Mouse (Mus musculus) frontal cortex, adult 2 months (tissue): ENCODE measurements at regions not wholly inside any gene's neighbourhood (a gene's known extent, or its start where the extent isn't known, plus 50 kb on each side); places are given as distances from the start of the nearest gene placed in this dataset.

Source experiments
- DNase-seq, 2 experiments: peaks; one replicate each; pipeline ENCODE4 v3.0.0; 2022; ENCODE audit warnings: low spot score in 1 of 2; ENCODE audit errors: extremely low spot score in 1 of 2

- no peak for DNase-seq
Observed at GRCm38 (mm10) chr9:77845664-77846290, 71.4 kb upstream of the Elovl5 start.

DNA sequence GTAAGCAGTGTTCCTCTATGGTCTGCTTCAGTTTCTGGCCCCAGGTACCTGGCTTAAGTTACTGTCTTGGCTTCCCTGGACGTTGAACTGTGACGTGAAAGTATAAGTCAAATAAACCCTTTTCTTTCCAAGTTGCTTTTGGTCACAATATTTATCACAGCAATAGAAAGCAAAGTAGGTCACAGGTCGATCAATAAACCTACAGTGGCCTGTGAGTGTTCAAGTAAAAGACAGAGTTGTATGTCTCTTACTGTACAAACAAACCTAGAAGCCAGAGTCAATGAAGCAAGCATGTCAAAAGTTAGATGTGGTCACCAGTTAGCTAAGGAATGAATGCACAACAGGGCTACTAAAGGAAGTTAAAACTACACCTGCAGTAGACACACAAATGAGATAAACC, 68.6 kb upstream of the Elovl5 start:
- DNase-seq: no peak

DNA sequence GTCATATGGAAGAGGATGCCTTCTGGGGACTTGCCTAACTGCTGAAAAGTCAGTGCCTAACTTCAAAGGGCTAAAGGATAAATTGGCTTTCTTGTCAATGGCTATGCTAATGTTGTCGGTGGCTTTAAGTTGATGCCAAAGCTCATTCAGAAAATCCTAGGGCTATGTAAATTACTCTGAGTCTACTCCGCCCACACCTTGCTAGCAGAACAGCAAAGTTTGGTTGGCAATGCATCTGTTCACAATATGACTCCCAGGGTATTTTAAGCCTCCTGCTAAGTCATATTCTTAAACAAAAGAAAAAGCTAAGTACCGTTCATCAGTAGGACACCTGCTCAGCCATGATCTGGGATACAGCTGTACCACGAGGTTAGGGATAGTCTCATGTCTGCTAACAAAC, 67.8 kb upstream of the Elovl5 start:
- peak; percentile 21 to 65 for DNase-seq

- DNase-seq: no peak
Observed at GRCm38 (mm10) chr9:77851336-77851735, 65.8 kb upstream of the Elovl5 start.

GRCm38 (mm10) chr9:77857091-77858058, 59.8 kb upstream of the Elovl5 start:
- no peak for DNase-seq

- DNase-seq: no peak
Observed at GRCm38 (mm10) chr9:77858127-77858794, 58.9 kb upstream of the Elovl5 start.
